Mouse (Mus musculus): Measurements from ENCODE around the gene Anks6.

GRCm38 (mm10) chr4:47023949-47024348 lies 33.3 kb downstream of the Anks6 start:
- TF ChIP-seq USF1 (IDR thresholded peaks at IDR 0.05; ENCODE audit: low read depth, low read length) (no peak), JUND (conservative IDR thresholded peaks at IDR 0.05; ENCODE audit: low read depth, low read length) (no peak), ZKSCAN1 (IDR thresholded peaks at IDR 0.05; ENCODE audit: borderline replicate concordance, low read depth, low read length) (no peak), CTCF (conservative IDR thresholded peaks at IDR 0.05 in 1 of 2, IDR thresholded peaks at IDR 0.05 in 1 of 2; ENCODE audit: low read depth in 2 of 2, low read length in 2 of 2) (no peak)

All from CH12.LX (cell line).